Mouse (Mus musculus): ENCODE measurements around the gene Krtap4-8. TPM values are rescaled to one million over a fixed set of nuclear protein-coding genes. Genes with fewer than 3 reads are reported as not detected.
"Not testable (repeated sequence)": the region's sequence is repeated elsewhere in the genome, so short reads cannot be mapped to it uniquely, and the experiment has no call there.

The Krtap4-8 gene
- not detected for total RNA-seq (2018; cell fraction: chromatin; rRNA removed)
- not detected for total RNA-seq (2018; cell fraction: cytosol; rRNA removed)
- total RNA-seq (2018; cell fraction: nucleus; rRNA removed): not detected
- polyA plus RNA-seq (2018): not detected in 3 replicates

GRCm38 (mm10) chr11:99780604-99781003 is at the start of gene Krtap4-8:
TSS of gene Krtap4-8 (minus strand) at chr11:99780704.
- H3K27ac ChIP-seq: no peak within 1 kb of the TSS
- WGBS (ENCODE audit: missing documents): 96% methylated on average over 2 of the region's 2 CpGs
- H3K4me3 ChIP-seq (ENCODE audit: inconsistent target): no peak within 1 kb of the TSS
- no peaks in the 10 kb centered on the region for H3K79me2 ChIP-seq (ENCODE audit: inconsistent target)
- H3K36me3 ChIP-seq (ENCODE audit: inconsistent target): no peaks in the 10 kb centered on the region

GRCm38 (mm10) chr11:99815566-99815965 is 35.1 kb upstream of the Krtap4-8 start, which contains the start of gene Gm11564:
TSS of gene Gm11564 (minus strand) at chr11:99815666.
- H3K27ac ChIP-seq; H3K79me2 ChIP-seq (ENCODE audit: inconsistent target); H3K4me3 ChIP-seq (ENCODE audit: inconsistent target); H3K36me3 ChIP-seq (ENCODE audit: inconsistent target): not testable (repeated sequence)
- WGBS (ENCODE audit: missing documents): 83% methylated on average over 2 of the region's 2 CpGs

GRCm38 (mm10) chr11:99809792-99810191 is 29.3 kb upstream of the Krtap4-8 start, which contains the start of gene Krtap4-13:
TSS of gene Krtap4-13 (minus strand) at chr11:99809892.
- not testable (repeated sequence) for H3K79me2 ChIP-seq (ENCODE audit: inconsistent target); H3K36me3 ChIP-seq (ENCODE audit: inconsistent target); H3K4me3 ChIP-seq (ENCODE audit: inconsistent target); H3K27ac ChIP-seq

GRCm38 (mm10) chr11:99804346-99804745 is 23.8 kb upstream of the Krtap4-8 start, which contains the start of gene Gm11554:
TSS of gene Gm11554 (minus strand) at chr11:99804446.
- no CpG with 5 or more reads among the region's 1 CpGs for WGBS (ENCODE audit: missing documents)
- H3K36me3 ChIP-seq (ENCODE audit: inconsistent target); H3K4me3 ChIP-seq (ENCODE audit: inconsistent target); H3K27ac ChIP-seq; H3K79me2 ChIP-seq (ENCODE audit: inconsistent target): not testable (repeated sequence)

GRCm38 (mm10) chr11:99798832-99799231 is 18.3 kb upstream of the Krtap4-8 start, which contains the start of gene Gm11569:
TSS of gene Gm11569 (minus strand) at chr11:99798932.
- H3K27ac ChIP-seq; H3K36me3 ChIP-seq (ENCODE audit: inconsistent target); H3K79me2 ChIP-seq (ENCODE audit: inconsistent target); H3K4me3 ChIP-seq (ENCODE audit: inconsistent target): not testable (repeated sequence)
- no CpG with 5 or more reads among the region's 1 CpGs for WGBS (ENCODE audit: missing documents)

GRCm38 (mm10) chr11:99793367-99793766 is 12.9 kb upstream of the Krtap4-8 start, which contains the start of gene Gm11596:
TSS of gene Gm11596 (minus strand) at chr11:99793467.
- WGBS (ENCODE audit: missing documents): 82% methylated on average over 2 of the region's 2 CpGs
- no peaks in the 10 kb centered on the region for H3K36me3 ChIP-seq (ENCODE audit: inconsistent target)

GRCm38 (mm10) chr11:99784900-99785299 is 4.4 kb upstream of the Krtap4-8 start, which contains the start of gene Krtap4-9:
TSS of gene Krtap4-9 (plus strand) at chr11:99785200.
- not testable (repeated sequence) for H3K36me3 ChIP-seq (ENCODE audit: inconsistent target); H3K79me2 ChIP-seq (ENCODE audit: inconsistent target); H3K27ac ChIP-seq; H3K4me3 ChIP-seq (ENCODE audit: inconsistent target)

More at GRCm38 (mm10) chr11:99793367-99793766, 12.9 kb upstream of the Krtap4-8 start, which contains the start of gene Gm11596:
- H3K27ac ChIP-seq: no peak within 1 kb of the TSS
- H3K79me2 ChIP-seq (ENCODE audit: inconsistent target): no peaks in the 10 kb centered on the region
- H3K4me3 ChIP-seq (ENCODE audit: inconsistent target): no peak within 1 kb of the TSS

- Histone ChIP-seq H3K4me3 (ENCODE audit: inconsistent target) (no peak overlapping the region), H3K36me3 (ENCODE audit: inconsistent target) (no peaks in the 10 kb centered on the region), H3K79me2 (ENCODE audit: inconsistent target) (no peaks in the 10 kb centered on the region), H3K27ac (no peak overlapping the region)
- WGBS (ENCODE audit: missing documents): 67% methylated on average over 7 of the region's 7 CpGs
Observed at GRCm38 (mm10) chr11:99778401-99778800, 2.1 kb downstream of the Krtap4-8 start.

- H3K27ac ChIP-seq; H3K4me3 ChIP-seq (ENCODE audit: inconsistent target); H3K79me2 ChIP-seq (ENCODE audit: inconsistent target); H3K36me3 ChIP-seq (ENCODE audit: inconsistent target): not testable (repeated sequence)
Observed at GRCm38 (mm10) chr11:99772813-99773212, 7.7 kb downstream of the Krtap4-8 start, which contains the start of gene Gm11595. TSS of gene Gm11595 (minus strand) at chr11:99772913.

- Histone ChIP-seq H3K79me2 (ENCODE audit: inconsistent target) (no peaks in the 10 kb centered on the region), H3K36me3 (ENCODE audit: inconsistent target) (no peaks in the 10 kb centered on the region), H3K4me3 (ENCODE audit: inconsistent target) (no peak overlapping the region), H3K27ac (no peak overlapping the region)
- WGBS (ENCODE audit: missing documents): 82% methylated on average over 2 of the region's 2 CpGs
Observed at GRCm38 (mm10) chr11:99768410-99768809, 12.1 kb downstream of the Krtap4-8 start.

- Histone ChIP-seq H3K4me3 (ENCODE audit: inconsistent target) (no peak overlapping the region), H3K79me2 (ENCODE audit: inconsistent target) (no peaks in the 10 kb centered on the region)
Observed at GRCm38 (mm10) chr11:99758877-99759276, 21.6 kb downstream of the Krtap4-8 start.

GRCm38 (mm10) chr11:99743985-99744384 is 36.5 kb downstream of the Krtap4-8 start:
- H3K27ac ChIP-seq: no peak overlapping the region
- no peaks in the 10 kb centered on the region for H3K36me3 ChIP-seq (ENCODE audit: inconsistent target)
- H3K4me3 ChIP-seq (ENCODE audit: inconsistent target): no peak overlapping the region
- WGBS (ENCODE audit: missing documents): 81% methylated on average over 3 of the region's 3 CpGs
- no peaks in the 10 kb centered on the region for H3K79me2 ChIP-seq (ENCODE audit: inconsistent target)

More at GRCm38 (mm10) chr11:99758877-99759276, 21.6 kb downstream of the Krtap4-8 start:
- Histone ChIP-seq H3K36me3 (ENCODE audit: inconsistent target) (no peaks in the 10 kb centered on the region), H3K27ac (no peak overlapping the region)
- 92% methylated on average over 1 of the region's 1 CpGs for WGBS (ENCODE audit: missing documents)

GRCm38 (mm10) chr11:99734190-99734589 is 46.3 kb downstream of the Krtap4-8 start, which contains the start of gene Gm14180:
TSS of gene Gm14180 (minus strand) at chr11:99734290.
- H3K27ac ChIP-seq: no peak within 1 kb of the TSS
- no peaks in the 10 kb centered on the region for H3K79me2 ChIP-seq (ENCODE audit: inconsistent target)
- H3K36me3 ChIP-seq (ENCODE audit: inconsistent target): no peaks in the 10 kb centered on the region
- 66% methylated on average over 2 of the region's 2 CpGs for WGBS (ENCODE audit: missing documents)
- H3K4me3 ChIP-seq (ENCODE audit: inconsistent target): no peak within 1 kb of the TSS

Data from macrophage (primary cell).